Mouse (Mus musculus) MEL (cell line): Measurements from ENCODE around the gene Spata21. TPM values are rescaled to one million over a fixed set of nuclear protein-coding genes. Genes with fewer than 3 reads are reported as not detected.

Experiments used
- DNase-seq: peaks from one replicate; pipeline ENCODE4 v3.0.0; 2011; ENCODE audit warnings: low read depth, low spot score
- H3K27ac ChIP-seq: 2 replicates; pipeline ENCODE4 v1.5.1; 2012; ENCODE audit warnings: low read depth, mild to moderate bottlenecking, control low read depth, low read length, moderate library complexity; ENCODE audit not compliant: control insufficient read depth
- H3K27me3 ChIP-seq, 2 experiments: fragments of 150-350 bp in 1 of 2; sonication (generic) in 1 of 2; 2 replicates each; pipeline ENCODE4 v1.6.1; 2012; ENCODE audit warnings: low read length in 2 of 2, mild to moderate bottlenecking in 2 of 2, improper control_type of control experiment in 1 of 2, moderate library complexity in 1 of 2; ENCODE audit not compliant: insufficient read depth in 2 of 2, control insufficient read depth in 1 of 2
- H3K36me3 ChIP-seq, 2 experiments: 2 replicates each; pipeline ENCODE4 v1.6.1; 2012 to 2014; ENCODE audit warnings: low read length in 2 of 2, improper control_type of control experiment in 1 of 2, inconsistent platforms in 1 of 2, mild to moderate bottlenecking in 1 of 2; ENCODE audit not compliant: insufficient read depth in 2 of 2, control insufficient read depth in 1 of 2
- H3K4me1 ChIP-seq, 2 experiments: fragments of 150-350 bp in 1 of 2; sonication (generic) in 1 of 2; 2 replicates each; pipeline ENCODE4 v1.6.1; 2012; ENCODE audit warnings: low read length in 2 of 2, improper control_type of control experiment in 1 of 2, mild to moderate bottlenecking in 1 of 2; ENCODE audit not compliant: insufficient read depth in 2 of 2, control insufficient read depth in 1 of 2
- H3K4me3 ChIP-seq, 2 experiments: fragments of 150-350 bp in 1 of 2; sonication (generic) in 1 of 2; 2 replicates each; pipeline ENCODE4 v1.5.1; 2012; ENCODE audit warnings: low read depth in 2 of 2, low read length in 2 of 2, mild to moderate bottlenecking in 2 of 2, moderate library complexity in 2 of 2, control low read depth in 1 of 2, improper control_type of control experiment in 1 of 2; ENCODE audit not compliant: control insufficient read depth in 1 of 2, insufficient read depth in 1 of 2
- H3K79me2 ChIP-seq: 2 replicates; pipeline ENCODE4 v1.6.1; 2012; ENCODE audit warnings: mild to moderate bottlenecking, low read length, moderate library complexity; ENCODE audit not compliant: control insufficient read depth, poor library complexity, insufficient read depth
- H3K9ac ChIP-seq: 2 replicates; pipeline ENCODE4 v1.6.1; 2012; ENCODE audit warnings: low read depth, mild to moderate bottlenecking, control low read depth, low read length, moderate library complexity; ENCODE audit not compliant: control insufficient read depth, poor library complexity, severe bottlenecking
- H3K9me3 ChIP-seq: fragments of 150-350 bp; sonication (generic); replicated peaks from 2 replicates; pipeline ENCODE4 v1.6.1; 2012; ENCODE audit warnings: mild to moderate bottlenecking, low read length, improper control_type of control experiment, moderate library complexity; ENCODE audit not compliant: insufficient read depth
- BHLHE40 ChIP-seq: IDR thresholded peaks from 2 replicates; pipeline ENCODE4 v1.6.1; 2012; ENCODE audit warnings: low read depth, mild to moderate bottlenecking, inconsistent platforms, low read length, improper control_type of control experiment, borderline replicate concordance
- CHD1 ChIP-seq: IDR thresholded peaks from 2 replicates; pipeline ENCODE4 v1.6.1; 2012; ENCODE audit warnings: low read depth, mild to moderate bottlenecking, inconsistent platforms, low read length, improper control_type of control experiment
- CHD2 ChIP-seq: IDR thresholded peaks from 2 replicates; pipeline ENCODE4 v1.6.1; 2011; ENCODE audit warnings: low read length, improper control_type of control experiment
- CTCF ChIP-seq, 3 experiments: IDR thresholded peaks in 2 of 3; conservative IDR thresholded peaks in 1 of 3; 2 replicates each; pipeline ENCODE4 v1.5.1; 2011 to 2012; ENCODE audit warnings: low read length in 3 of 3, low read depth in 2 of 3, mild to moderate bottlenecking in 2 of 3, improper control_type of control experiment in 1 of 3, inconsistent platforms in 1 of 3, mixed read lengths in 1 of 3, moderate library complexity in 1 of 3; ENCODE audit not compliant: control insufficient read depth in 1 of 3, insufficient read depth in 1 of 3, poor library complexity in 1 of 3, severe bottlenecking in 1 of 3
- E2F4 ChIP-seq: IDR thresholded peaks from 2 replicates; pipeline ENCODE4 v1.6.1; 2011; ENCODE audit warnings: low read depth, low read length, improper control_type of control experiment, borderline replicate concordance
- ELF1 ChIP-seq: IDR thresholded peaks from 2 replicates; pipeline ENCODE4 v1.6.1; 2014; ENCODE audit warnings: low read depth, mild to moderate bottlenecking, inconsistent platforms, low read length, improper control_type of control experiment, moderate library complexity
- EP300 ChIP-seq, 2 experiments: IDR thresholded peaks; 2 replicates each; pipeline ENCODE4 v1.6.1; 2011; ENCODE audit warnings: improper control_type of control experiment in 2 of 2, low read length in 2 of 2, low read depth in 1 of 2, mild to moderate bottlenecking in 1 of 2
- ETS1 ChIP-seq: IDR thresholded peaks from 2 replicates; pipeline ENCODE4 v1.6.1; 2012; ENCODE audit warnings: low read depth, mild to moderate bottlenecking, inconsistent platforms, low read length, improper control_type of control experiment, moderate library complexity
- GABPA ChIP-seq: IDR thresholded peaks from 2 replicates; pipeline ENCODE4 v1.6.1; 2012; ENCODE audit warnings: low read depth, mild to moderate bottlenecking, inconsistent platforms, low read length, improper control_type of control experiment, moderate library complexity
- GATA1 ChIP-seq: IDR thresholded peaks from 2 replicates; pipeline ENCODE4 v1.6.1; 2011; ENCODE audit warnings: low read depth, low read length, improper control_type of control experiment
- KAT2A ChIP-seq: conservative IDR thresholded peaks from 2 replicates; pipeline ENCODE4 v1.6.1; 2012; ENCODE audit warnings: low read depth, low read length, improper control_type of control experiment, inconsistent platforms
- MAFK ChIP-seq: IDR thresholded peaks from 2 replicates; pipeline ENCODE4 v1.6.1; 2011; ENCODE audit warnings: low read depth, mild to moderate bottlenecking, low read length, improper control_type of control experiment, borderline replicate concordance
- MAZ ChIP-seq: IDR thresholded peaks from 2 replicates; pipeline ENCODE4 v1.6.1; 2012; ENCODE audit warnings: low read depth, mild to moderate bottlenecking, inconsistent platforms, low read length, improper control_type of control experiment
- MEF2A ChIP-seq: IDR thresholded peaks from 2 replicates; pipeline ENCODE4 v1.6.1; 2014; ENCODE audit warnings: low read depth, mild to moderate bottlenecking, inconsistent platforms, low read length, improper control_type of control experiment; ENCODE audit not compliant: poor library complexity, insufficient replicate concordance, severe bottlenecking; ENCODE audit errors: extremely low read depth
- MXI1 ChIP-seq: IDR thresholded peaks from 2 replicates; pipeline ENCODE4 v1.6.1; 2011; ENCODE audit warnings: mild to moderate bottlenecking, low read depth, low read length, improper control_type of control experiment
- NRF1 ChIP-seq: IDR thresholded peaks from 2 replicates; pipeline ENCODE4 v1.6.1; 2014; ENCODE audit warnings: low read depth, mild to moderate bottlenecking, inconsistent platforms, low read length, improper control_type of control experiment, moderate library complexity; ENCODE audit not compliant: poor library complexity, insufficient read depth, severe bottlenecking
- POLR2A ChIP-seq, 2 experiments: IDR thresholded peaks; 2 replicates each; pipeline ENCODE4 v1.6.1; 2011 to 2012; ENCODE audit warnings: low read length in 2 of 2, mild to moderate bottlenecking in 2 of 2, control low read depth in 1 of 2, improper control_type of control experiment in 1 of 2, low read depth in 1 of 2, moderate library complexity in 1 of 2; ENCODE audit not compliant: control insufficient read depth in 1 of 2, insufficient read depth in 1 of 2, poor library complexity in 1 of 2
- POLR2AphosphoS2 ChIP-seq: IDR thresholded peaks from 2 replicates; pipeline ENCODE4 v1.6.1; 2011; ENCODE audit warnings: low read length, improper control_type of control experiment
- RAD21 ChIP-seq: IDR thresholded peaks from 2 replicates; pipeline ENCODE4 v1.6.1; 2011; ENCODE audit warnings: mild to moderate bottlenecking, low read depth, low read length, improper control_type of control experiment
- RCOR1 ChIP-seq: IDR thresholded peaks from 2 replicates; pipeline ENCODE4 v1.6.1; 2012; ENCODE audit warnings: low read depth, mild to moderate bottlenecking, inconsistent platforms, low read length, improper control_type of control experiment
- SIN3A ChIP-seq: IDR thresholded peaks from 2 replicates; pipeline ENCODE4 v1.6.1; 2012; ENCODE audit warnings: low read length, improper control_type of control experiment, inconsistent platforms
- SMC3 ChIP-seq: IDR thresholded peaks from 2 replicates; pipeline ENCODE4 v1.6.1; 2011; ENCODE audit warnings: low read depth, low read length, improper control_type of control experiment
- TBP ChIP-seq: IDR thresholded peaks from 2 replicates; pipeline ENCODE4 v1.8.0; 2011; ENCODE audit warnings: low read depth, low read length, improper control_type of control experiment
- TCF12 ChIP-seq: IDR thresholded peaks from 2 replicates; pipeline ENCODE4 v1.6.1; 2014; ENCODE audit warnings: low read depth, mild to moderate bottlenecking, inconsistent platforms, low read length, improper control_type of control experiment, moderate library complexity
- UBTF ChIP-seq: IDR thresholded peaks from 2 replicates; pipeline ENCODE4 v1.6.1; 2012; ENCODE audit warnings: low read depth, mild to moderate bottlenecking, inconsistent platforms, low read length, improper control_type of control experiment, moderate library complexity, borderline replicate concordance; ENCODE audit not compliant: insufficient read depth
- USF1 ChIP-seq: IDR thresholded peaks from 2 replicates; pipeline ENCODE4 v1.6.1; 2014; ENCODE audit warnings: low read depth, mild to moderate bottlenecking, inconsistent platforms, low read length, improper control_type of control experiment, moderate library complexity
- ZC3H11A ChIP-seq: IDR thresholded peaks from 2 replicates; pipeline ENCODE4 v1.6.1; 2012; ENCODE audit warnings: low read depth, mild to moderate bottlenecking, inconsistent platforms, low read length, improper control_type of control experiment
- ZMIZ1 ChIP-seq: IDR thresholded peaks from 2 replicates; pipeline ENCODE4 v1.6.1; 2012; ENCODE audit warnings: low read depth, mild to moderate bottlenecking, inconsistent platforms, low read length, improper control_type of control experiment, moderate library complexity
- ZNF384 ChIP-seq: IDR thresholded peaks from 2 replicates; pipeline ENCODE4 v1.6.1; 2012; ENCODE audit warnings: low read depth, mild to moderate bottlenecking, inconsistent platforms, low read length, improper control_type of control experiment
- polyA plus RNA-seq, 2 experiments: library from polyadenylated mRNA; stranded (reverse) in 1 of 2; unstranded in 1 of 2; fragments of >175 nt in 1 of 2; fragments of >200 nt in 1 of 2; gene quantifications; 2 replicates each; pipeline versions ENCODE4 v1.2.1 to v1.2.4; 2012; ENCODE audit warnings: low replicate concordance in 2 of 2, low read depth in 1 of 2; ENCODE audit not compliant: insufficient read length in 2 of 2, insufficient read depth in 1 of 2, missing spikeins in 1 of 2
- total RNA-seq: library from RNA; depleted of rRNA; stranded (reverse); fragments of 300-350 nt; gene quantifications from 2 replicates; pipeline ENCODE4 v1.2.3, GENCODE M21; 2012

Gene Spata21
- total and polyA plus RNA-seq, 3 experiments = not detected

- Histone ChIP-seq H3K9ac (0 out of 2 replicates have a peak overlapping the region, but pooled peaks have one; percentile 2), H3K4me1 (peaks cover 10 to 34% of the 10 kb centered on the region in 2 experiments), H3K79me2 (peaks cover 32% of the 10 kb centered on the region), H3K27ac (peak overlapping the region; percentile 50), H3K36me3 (peaks cover 2 to 32% of the 10 kb centered on the region in 2 experiments; a peak in 3 of 4 replicates), H3K9me3 (no peaks in the 10 kb centered on the region), H3K27me3 (no peaks in the 10 kb centered on the region), H3K4me3 (peak overlapping the region in 1 of 2 experiments; percentile 12; a peak in 1 of 4 replicates)
- TF ChIP-seq POLR2A (IDR thresholded peaks at IDR 0.05; ENCODE audit: control insufficient read depth in 1 of 2, insufficient read depth in 1 of 2, low read depth in 1 of 2, low read length in 2 of 2, poor library complexity in 1 of 2) (no peak), EP300 (IDR thresholded peaks at IDR 0.05; ENCODE audit: low read depth in 1 of 2, low read length in 2 of 2) (peak in 1 of 2 experiments; percentile 47; a peak in 1 of 4 replicates)
- DNase-seq = peak; percentile 35
These were observed 14.0 kb upstream of the Spata21 start for GRCm38 (mm10) chr4:141074109-141074508.

DNA sequence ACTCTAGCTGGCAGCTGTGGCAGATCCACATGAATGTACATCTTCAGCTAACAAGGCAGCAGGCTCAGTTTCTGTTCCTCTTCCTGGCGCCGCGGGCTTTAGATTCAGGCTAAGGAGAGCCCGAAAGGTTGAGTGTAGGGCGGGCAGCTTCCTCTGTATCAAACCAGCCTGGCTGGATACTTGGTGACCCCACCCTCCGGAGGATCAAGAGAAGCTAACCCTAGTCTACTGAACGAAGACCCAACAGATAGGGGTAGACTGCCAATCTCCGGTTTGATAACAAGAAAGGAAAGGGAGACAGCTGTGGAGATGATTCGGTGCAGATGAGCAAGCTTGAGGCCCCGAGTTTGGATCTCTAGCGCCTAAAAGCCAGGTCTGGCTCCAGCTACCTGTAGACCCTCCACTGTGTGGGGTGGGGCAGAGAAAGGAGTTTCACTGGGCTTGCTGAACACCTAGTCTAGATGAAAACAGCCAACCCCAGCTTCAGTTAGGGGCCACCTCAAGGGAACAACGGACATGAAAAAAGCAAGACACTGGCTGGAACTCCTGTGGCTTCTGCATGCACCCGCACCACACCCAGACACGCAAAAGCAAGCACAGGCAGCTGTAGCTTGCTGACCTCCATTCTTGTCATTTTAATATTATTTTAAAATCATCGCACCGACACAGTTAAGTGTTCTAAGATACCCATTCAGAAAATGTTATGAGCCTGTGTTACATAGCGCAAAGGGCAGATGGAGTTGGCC lies 11.2 kb upstream of the Spata21 start:
- Histone ChIP-seq H3K27ac (peak overlapping the region; percentile 93), H3K4me1 (peaks cover 10 to 31% of the 10 kb centered on the region in 2 experiments), H3K79me2 (peaks cover 32% of the 10 kb centered on the region), H3K9me3 (no peaks in the 10 kb centered on the region), H3K36me3 (peaks cover 2 to 29% of the 10 kb centered on the region in 2 experiments; a peak in 3 of 4 replicates), H3K4me3 (peak overlapping the region; percentile 92 to 98), H3K9ac (peak overlapping the region; percentile 84), H3K27me3 (no peaks in the 10 kb centered on the region)
- DNase-seq = peak; percentile 90
- TF ChIP-seq TBP (peak; percentile 43), EP300 (IDR thresholded peaks at IDR 0.05; ENCODE audit: low read depth in 1 of 2, low read length in 2 of 2) (peak in 1 of 2 experiments; percentile 30; a peak in 1 of 4 replicates), SIN3A (peak; percentile 58), KAT2A (no peak), UBTF (no peak), MEF2A (no peak), RAD21 (no peak), ZMIZ1 (no peak), USF1 (no peak), POLR2AphosphoS2 (no peak), CHD1 (0 out of 2 replicates have a peak, but pooled peaks have one; percentile 16), BHLHE40 (no peak), POLR2A (IDR thresholded peaks at IDR 0.05; ENCODE audit: control insufficient read depth in 1 of 2, insufficient read depth in 1 of 2, low read depth in 1 of 2, low read length in 2 of 2, poor library complexity in 1 of 2) (peak in 1 of 2 experiments; percentile 51; a peak in 2 of 4 replicates), ETS1 (peak; percentile 54), GATA1 (peak; percentile 54), SMC3 (no peak), CHD2 (no peak), ZC3H11A (no peak), CTCF (IDR thresholded peaks at IDR 0.05 in 2 of 3, conservative IDR thresholded peaks at IDR 0.05 in 1 of 3; ENCODE audit: control insufficient read depth in 1 of 3, insufficient read depth in 1 of 3, low read depth in 2 of 3, low read length in 3 of 3, poor library complexity in 1 of 3, severe bottlenecking in 1 of 3) (no peak), GABPA (no peak), NRF1 (no peak), MXI1 (peak; percentile 43), MAZ (peak; percentile 30; the same call in 1 of the 2 replicates), TCF12 (peak; percentile 35; the same call in 1 of the 2 replicates), MAFK (no peak), ELF1 (no peak), ZNF384 (no peak), RCOR1 (no peak), E2F4 (no peak)
